Mouse (Mus musculus): ENCODE measurements around the gene Dvl3.

DNA sequence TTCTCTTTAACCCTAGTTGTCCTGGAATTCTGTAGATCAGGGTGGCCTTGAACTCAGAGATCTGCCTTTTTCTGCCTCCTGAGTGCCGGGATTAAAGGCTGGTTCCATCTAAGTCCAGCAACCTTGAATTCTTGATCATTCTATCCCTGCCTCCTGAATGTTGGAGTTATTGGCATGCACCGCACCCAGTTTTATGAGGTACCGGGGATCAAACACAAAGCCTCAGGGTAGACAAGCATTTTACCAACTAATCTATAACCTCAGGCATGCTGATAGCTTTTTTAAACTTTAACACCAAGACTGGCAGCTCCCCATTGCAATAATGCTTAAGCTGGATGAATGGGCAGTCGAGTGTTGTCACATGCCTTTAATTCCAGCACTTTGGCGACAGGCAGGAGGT, 30.6 kb downstream of the Dvl3 start:
- no peak for TF ChIP-seq POLR2A (IDR thresholded peaks at IDR 0.05; ENCODE audit: low read depth, low read length)
- no peak for TF ChIP-seq CTCF (IDR thresholded peaks at IDR 0.05; ENCODE audit: extremely low read depth, insufficient read depth, insufficient read length, insufficient replicate concordance)
